Mouse (Mus musculus) ES-Bruce4 (cell line): ENCODE data around the gene Sox18.

Source experiments
- CTCF ChIP-seq: IDR thresholded peaks from one replicate; pipeline ENCODE4 v1.8.1; 2011; ENCODE audit warnings: low read depth, low read length
- EP300 ChIP-seq: IDR thresholded peaks from 2 replicates; pipeline ENCODE4 v1.6.1; 2011; ENCODE audit warnings: low read depth, low read length; ENCODE audit not compliant: insufficient read depth

- TF ChIP-seq CTCF = no peak
- TF ChIP-seq EP300 = no peak
Measured at GRCm38 (mm10) chr2:181646626-181647472, 24.6 kb downstream of the Sox18 start.
